Mouse (Mus musculus) left cerebral cortex, postnatal 14 days (tissue): ENCODE measurements around the gene Anapc7. TPM values are rescaled to one million over a fixed set of nuclear protein-coding genes. Genes with fewer than 3 reads are reported as not detected.
A peak's percentile ranks its signal among the peaks of the same experiment; 100 is the strongest.

ENCODE experiments used
- DNase-seq, 2 experiments: peaks; one replicate each; pipeline ENCODE4 v3.0.0; 2021 to 2022; ENCODE audit warnings: low spot score in 2 of 2, mixed read lengths in 1 of 2
- intact Hi-C: fragments of 180-260 bp; cut with DNase I; formaldehyde crosslinking; loops from one replicate; pipeline ENCODE4 v1.15.1; 2025
- long read RNA-seq, 2 experiments: library from polyadenylated mRNA; stranded (forward); transcript quantifications; one replicate each; pipeline ENCODE4 v2.0.0; 2021
- total RNA-seq, 2 experiments: library from RNA; stranded (reverse); gene quantifications; 2 replicates each; pipeline ENCODE4 v1.2.3; 2021

The Anapc7 gene
- 10 to 100 TPM; 29.5 to 31.2 TPM for total RNA-seq
- long read RNA-seq, experiment 1, transcript Anapc7-201 (11 exons, 2,751 nt) = major isoform, 43 of 55 reads
- long read RNA-seq, experiment 1, partial matches to known transcripts = 8 of 55 reads
- long read RNA-seq, experiment 1, other reads (novel, unspliced or antisense) = 4 of 55 reads
- long read RNA-seq, experiment 2, transcript Anapc7-201 (11 exons, 2,751 nt) = major isoform, 22 of 34 reads
- long read RNA-seq, experiment 2, partial matches to known transcripts = 6 of 34 reads
- long read RNA-seq, experiment 2, other reads (novel, unspliced or antisense) = 5 of 34 reads

GRCm38 (mm10) chr5:122421271-122422068, at the start of gene Anapc7:
Gene Anapc7 (plus strand): TSS chr5:122421693.
- intact Hi-C loops = no loop called here
- DNase-seq = no peak

- peak; percentile 99 to 100 for DNase-seq
- intact Hi-C loops = no loop called here
These were observed 49.2 kb upstream of the Anapc7 start, which contains the start of gene Fam216a for GRCm38 (mm10) chr5:122372192-122372769. Gene Fam216a (minus strand): TSS chr5:122372364.

GRCm38 (mm10) chr5:122372878-122373277, 48.6 kb upstream of the Anapc7 start:
- no peak for DNase-seq
- intact Hi-C loops = no loop called here

- DNase-seq = no peak
- intact Hi-C loops = no loop called here
These were observed 44.2 kb upstream of the Anapc7 start for GRCm38 (mm10) chr5:122377101-122377833.

- intact Hi-C loops = no loop called here
- DNase-seq = no peak
These were observed 43.3 kb upstream of the Anapc7 start for GRCm38 (mm10) chr5:122378171-122378570.

- intact Hi-C loops = no loop called here
- peak; percentile 83 to 95 for DNase-seq
These were observed 41.9 kb upstream of the Anapc7 start for GRCm38 (mm10) chr5:122379374-122380155.

GRCm38 (mm10) chr5:122390006-122390405, 31.5 kb upstream of the Anapc7 start:
- DNase-seq = no peak
- intact Hi-C loops = loop anchor here (5.0 kb wide), 1 partner anchor 128 kb away; the partner anchor contains the start of gene Tctn1

- intact Hi-C loops = loop anchor here (5.0 kb wide), 1 partner anchor 128 kb away; the partner anchor contains the start of gene Tctn1
- DNase-seq = no peak
These were observed 30.8 kb upstream of the Anapc7 start for GRCm38 (mm10) chr5:122390671-122391070.

GRCm38 (mm10) chr5:122391178-122391785, 30.2 kb upstream of the Anapc7 start:
- intact Hi-C loops = loop anchor here (5.0 kb wide), 1 partner anchor 129 kb away; the partner anchor contains the start of gene Tctn1
- DNase-seq = no peak

- intact Hi-C loops = loop anchor here (5.0 kb wide), 1 partner anchor 129 kb away; the partner anchor contains the start of gene Tctn1
- peak; percentile 93 to 95 for DNase-seq
These were observed 29.7 kb upstream of the Anapc7 start, which contains the start of gene Arpc3 for GRCm38 (mm10) chr5:122391786-122392180. Gene Arpc3 (plus strand): TSS chr5:122391878.

- DNase-seq = no peak
- intact Hi-C loops = loop anchor here (5.0 kb wide), 1 partner anchor 130 kb away; the partner anchor contains the start of gene Tctn1
These were observed 29.1 kb upstream of the Anapc7 start for GRCm38 (mm10) chr5:122392227-122393004.

- DNase-seq = peak; percentile 78 to 85
- intact Hi-C loops = loop anchor here (5.0 kb wide), 1 partner anchor 132 kb away; the partner anchor contains the start of gene Tctn1
These were observed 27.6 kb upstream of the Anapc7 start for GRCm38 (mm10) chr5:122393887-122394286.

- intact Hi-C loops = no loop called here
- DNase-seq = no peak
These were observed 24.7 kb upstream of the Anapc7 start for GRCm38 (mm10) chr5:122396791-122397190.

- intact Hi-C loops = no loop called here
- DNase-seq = no peak
These were observed 24.0 kb upstream of the Anapc7 start for GRCm38 (mm10) chr5:122397495-122397894.

- DNase-seq = no peak
- intact Hi-C loops = loop anchor here (5.0 kb wide), 2 partner anchors 227 to 327 kb away; no protein-coding TSS in a partner anchor
These were observed 21.6 kb upstream of the Anapc7 start for GRCm38 (mm10) chr5:122399871-122400270.

- peak in 1 of 2 experiments; percentile 61 for DNase-seq
- intact Hi-C loops = loop anchor here (5.0 kb wide), 2 partner anchors 227 to 327 kb away; no protein-coding TSS in a partner anchor
These were observed 20.7 kb upstream of the Anapc7 start for GRCm38 (mm10) chr5:122400628-122401302.
